Mouse (Mus musculus): ENCODE data around the gene Ippk.

DNA sequence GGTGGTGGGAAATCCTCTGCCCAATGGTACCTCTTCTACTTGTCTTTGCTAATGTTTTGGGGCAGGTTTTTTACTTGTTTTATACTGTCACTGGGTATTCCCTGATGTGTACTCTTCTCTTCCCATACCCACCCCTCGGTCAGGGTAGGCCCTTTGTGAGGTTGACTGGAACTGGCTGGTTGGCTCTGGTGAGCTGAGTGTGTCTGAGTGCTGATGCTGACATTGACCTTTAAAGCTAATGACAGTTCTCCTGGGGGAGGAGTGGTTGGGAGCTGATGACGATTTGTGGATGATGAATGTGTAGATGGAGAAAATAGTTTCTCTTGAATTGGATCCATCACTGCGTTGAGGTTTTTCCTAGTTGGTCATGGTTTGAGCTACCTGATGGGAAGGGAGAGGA is 5.7 kb downstream of the Ippk start:
- TF ChIP-seq CTCF (IDR thresholded peaks at IDR 0.05; ENCODE audit: borderline replicate concordance, control insufficient read depth, extremely low read depth, insufficient read depth, low read length, poor library complexity) (no peak), POLR2A (IDR thresholded peaks at IDR 0.05; ENCODE audit: control insufficient read depth, extremely low read depth, insufficient read depth, low read length, poor library complexity) (no peak)

All from thymus, adult 2 months (tissue).